Mouse (Mus musculus): ENCODE results near the gene Aebp1. TPM values are rescaled to one million over a fixed set of nuclear protein-coding genes. Genes with fewer than 3 reads are reported as not detected.

Aebp1 gene
- polyA plus RNA-seq, 1 experiment, result 18.7 TPM

DNA sequence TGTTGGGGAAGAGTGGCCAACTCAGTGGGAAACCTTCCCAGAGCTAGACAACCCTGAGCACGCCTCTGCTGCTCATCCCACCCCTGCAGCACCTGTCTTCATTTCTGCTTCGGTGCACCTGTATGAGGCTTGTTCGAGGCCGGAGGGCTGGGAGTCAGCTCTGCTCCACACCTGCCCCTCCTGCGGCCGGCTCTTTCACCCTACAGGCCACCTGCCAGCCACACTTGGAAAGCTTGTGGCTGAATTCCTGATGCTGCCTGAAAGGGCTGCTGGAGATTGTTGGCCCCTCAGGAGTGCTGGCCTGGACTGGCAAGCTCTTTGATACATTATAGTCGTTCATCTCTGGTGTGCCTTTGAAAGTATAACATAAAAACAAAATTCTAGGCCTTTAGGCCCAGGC lies 21.4 kb upstream of the Aebp1 start:
- DNase-seq (ENCODE audit: low read depth), result no peak
- TF ChIP-seq POLR2A (IDR thresholded peaks at IDR 0.05; ENCODE audit: borderline replicate concordance, extremely low read depth, insufficient read depth, insufficient read length, poor library complexity, severe bottlenecking) (no peak), CTCF (IDR thresholded peaks at IDR 0.05; ENCODE audit: borderline replicate concordance, extremely low read depth, insufficient read depth, insufficient read length) (no peak)

DNA sequence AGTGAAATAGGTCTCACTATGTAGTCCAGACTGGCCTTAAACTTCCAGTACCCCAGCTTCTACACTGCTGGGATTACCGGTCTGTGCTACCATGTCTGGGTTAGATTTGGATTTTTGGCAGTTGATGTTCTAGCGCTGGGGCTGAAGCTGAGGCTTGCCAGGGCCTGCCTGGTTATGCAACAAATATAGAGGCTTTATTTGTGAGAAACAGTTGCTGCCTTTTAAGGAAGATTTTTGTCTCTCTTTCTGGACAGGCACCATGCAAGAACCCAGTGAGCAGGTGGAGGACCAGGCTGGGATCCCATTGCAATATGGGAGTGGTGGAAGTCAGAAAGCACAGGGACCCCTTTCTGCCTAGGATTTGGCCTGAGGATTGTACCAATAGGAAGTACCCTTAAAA lies 20.0 kb upstream of the Aebp1 start:
- no peak for DNase-seq (ENCODE audit: low read depth)
- no peak for TF ChIP-seq CTCF (IDR thresholded peaks at IDR 0.05; ENCODE audit: borderline replicate concordance, extremely low read depth, insufficient read depth, insufficient read length)
- no peak for TF ChIP-seq POLR2A (IDR thresholded peaks at IDR 0.05; ENCODE audit: borderline replicate concordance, extremely low read depth, insufficient read depth, insufficient read length, poor library complexity, severe bottlenecking)

DNA sequence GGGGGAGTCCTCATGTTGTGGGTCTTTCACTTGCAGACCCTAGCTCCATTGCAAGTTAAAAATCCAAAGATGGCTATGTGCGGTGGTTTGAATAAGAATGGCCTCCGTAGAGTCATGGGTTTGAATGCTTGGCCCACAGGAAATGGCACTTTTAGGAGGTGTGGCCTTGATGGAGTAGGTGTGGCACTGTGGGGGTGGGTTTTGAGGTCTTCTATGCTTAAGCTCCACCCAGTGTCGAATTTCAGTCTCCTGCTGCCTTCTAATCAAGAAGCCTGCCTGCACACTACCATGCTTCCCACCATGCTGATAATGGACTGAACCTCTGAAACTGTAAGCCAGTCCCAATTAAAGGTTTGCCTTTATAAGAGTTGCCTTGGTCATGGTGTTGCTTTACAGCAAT lies 18.6 kb upstream of the Aebp1 start:
- no peak for DNase-seq (ENCODE audit: low read depth)
- no peak for TF ChIP-seq POLR2A (IDR thresholded peaks at IDR 0.05; ENCODE audit: borderline replicate concordance, extremely low read depth, insufficient read depth, insufficient read length, poor library complexity, severe bottlenecking)

DNA sequence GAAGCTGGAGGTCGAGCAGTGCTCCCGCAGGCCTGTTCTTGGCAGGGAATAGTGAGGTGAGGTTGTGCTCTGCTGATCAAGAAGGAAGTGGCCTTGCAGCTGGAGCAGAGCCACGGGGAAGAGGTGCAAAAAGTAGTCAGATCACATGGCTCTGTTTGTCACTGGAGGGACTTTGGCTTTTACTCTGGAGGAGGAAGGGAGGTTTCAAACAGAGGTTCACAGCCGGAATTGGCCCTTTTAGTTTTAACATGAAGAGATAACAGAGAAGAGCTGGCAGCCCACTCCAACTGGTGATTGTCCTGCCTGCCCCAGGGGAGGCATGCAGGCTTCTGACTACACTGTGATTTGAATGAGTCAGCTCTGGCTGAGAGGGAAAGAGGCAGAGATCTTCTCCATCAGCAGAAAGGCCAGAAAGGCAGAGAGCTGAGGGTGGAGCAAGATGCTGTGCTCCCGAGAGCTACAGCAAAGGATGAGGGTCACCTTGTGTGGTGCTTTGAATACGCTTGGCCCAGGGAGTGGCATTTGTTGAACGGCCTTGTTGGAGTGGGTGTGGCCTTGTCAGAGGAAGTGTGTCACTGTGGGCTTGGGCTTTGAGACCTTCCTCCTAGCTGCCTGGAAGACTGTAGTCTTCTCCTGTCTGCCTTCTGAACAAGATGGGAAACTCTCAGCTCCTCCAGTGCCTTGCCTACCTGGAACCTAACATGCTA lies 15.0 kb upstream of the Aebp1 start:
- no peak for TF ChIP-seq CTCF (IDR thresholded peaks at IDR 0.05; ENCODE audit: borderline replicate concordance, extremely low read depth, insufficient read depth, insufficient read length)
- no peak for DNase-seq (ENCODE audit: low read depth)

DNA sequence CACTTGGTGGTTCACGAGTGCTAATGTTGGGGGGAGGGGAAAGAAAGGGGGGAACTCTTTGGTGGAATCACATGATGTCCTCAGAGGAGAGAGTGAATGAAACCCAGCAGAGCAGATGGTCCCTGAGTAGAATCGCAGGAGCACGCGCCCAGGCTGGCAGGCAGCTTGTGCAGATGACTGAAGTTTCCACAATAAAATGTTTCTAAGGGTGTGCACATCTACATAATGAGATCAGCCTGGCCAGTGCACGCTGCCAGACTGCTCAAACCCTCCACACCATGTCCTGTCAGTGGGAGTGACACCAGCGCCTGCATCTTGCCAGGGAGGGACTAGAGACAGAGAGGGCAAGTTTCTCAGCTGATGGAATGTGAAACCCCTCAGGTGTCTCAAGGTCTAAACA lies 13.0 kb upstream of the Aebp1 start:
- TF ChIP-seq POLR2A (IDR thresholded peaks at IDR 0.05; ENCODE audit: borderline replicate concordance, extremely low read depth, insufficient read depth, insufficient read length, poor library complexity, severe bottlenecking) (no peak), CTCF (IDR thresholded peaks at IDR 0.05; ENCODE audit: borderline replicate concordance, extremely low read depth, insufficient read depth, insufficient read length) (no peak)
- DNase-seq (ENCODE audit: low read depth), result peak; percentile 93

DNA sequence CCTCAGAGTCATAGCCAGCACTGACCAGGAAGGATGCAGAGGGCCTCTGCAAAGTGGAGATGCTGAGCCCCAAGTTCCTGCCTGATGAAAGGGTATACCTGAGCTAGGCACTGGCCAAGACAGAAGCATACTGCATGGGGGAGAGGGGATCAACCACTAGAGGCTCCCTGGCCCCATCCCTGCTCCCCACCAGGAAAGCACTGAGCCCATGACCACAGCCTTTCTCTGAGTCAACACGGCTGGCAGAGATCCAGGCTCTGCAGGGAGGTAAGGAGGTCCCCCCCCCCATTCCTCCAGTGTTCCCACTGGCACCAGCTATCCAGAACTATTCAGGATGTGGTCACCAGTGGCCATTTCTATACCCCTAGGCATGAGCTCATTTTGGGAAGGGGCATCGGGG lies 12.4 kb upstream of the Aebp1 start:
- peak; percentile 38 for DNase-seq (ENCODE audit: low read depth)
- no peak for TF ChIP-seq POLR2A (IDR thresholded peaks at IDR 0.05; ENCODE audit: borderline replicate concordance, extremely low read depth, insufficient read depth, insufficient read length, poor library complexity, severe bottlenecking)
- TF ChIP-seq CTCF (IDR thresholded peaks at IDR 0.05; ENCODE audit: borderline replicate concordance, extremely low read depth, insufficient read depth, insufficient read length), result no peak

DNA sequence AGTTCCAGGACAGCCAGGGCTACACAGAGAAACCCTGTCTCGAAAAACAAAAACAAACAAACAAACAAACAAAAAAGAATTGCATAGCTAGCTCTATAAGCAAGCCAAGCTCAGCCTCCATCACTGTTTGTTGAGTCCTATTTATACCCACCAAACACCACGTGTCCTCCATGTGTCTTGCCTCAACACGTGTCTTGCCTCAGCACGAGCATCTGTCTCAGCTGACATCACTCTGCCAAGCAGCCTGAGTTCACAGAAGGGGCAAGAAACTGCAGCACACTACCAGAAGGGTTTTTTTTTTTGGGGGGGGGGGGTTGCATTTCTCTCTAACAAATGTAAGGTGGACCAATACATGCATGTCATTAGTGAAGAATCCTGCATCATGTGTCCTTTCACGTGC lies 11.3 kb upstream of the Aebp1 start:
- no peak for TF ChIP-seq CTCF (IDR thresholded peaks at IDR 0.05; ENCODE audit: borderline replicate concordance, extremely low read depth, insufficient read depth, insufficient read length)
- no peak for TF ChIP-seq POLR2A (IDR thresholded peaks at IDR 0.05; ENCODE audit: borderline replicate concordance, extremely low read depth, insufficient read depth, insufficient read length, poor library complexity, severe bottlenecking)
- DNase-seq (ENCODE audit: low read depth), result peak; percentile 31

DNA sequence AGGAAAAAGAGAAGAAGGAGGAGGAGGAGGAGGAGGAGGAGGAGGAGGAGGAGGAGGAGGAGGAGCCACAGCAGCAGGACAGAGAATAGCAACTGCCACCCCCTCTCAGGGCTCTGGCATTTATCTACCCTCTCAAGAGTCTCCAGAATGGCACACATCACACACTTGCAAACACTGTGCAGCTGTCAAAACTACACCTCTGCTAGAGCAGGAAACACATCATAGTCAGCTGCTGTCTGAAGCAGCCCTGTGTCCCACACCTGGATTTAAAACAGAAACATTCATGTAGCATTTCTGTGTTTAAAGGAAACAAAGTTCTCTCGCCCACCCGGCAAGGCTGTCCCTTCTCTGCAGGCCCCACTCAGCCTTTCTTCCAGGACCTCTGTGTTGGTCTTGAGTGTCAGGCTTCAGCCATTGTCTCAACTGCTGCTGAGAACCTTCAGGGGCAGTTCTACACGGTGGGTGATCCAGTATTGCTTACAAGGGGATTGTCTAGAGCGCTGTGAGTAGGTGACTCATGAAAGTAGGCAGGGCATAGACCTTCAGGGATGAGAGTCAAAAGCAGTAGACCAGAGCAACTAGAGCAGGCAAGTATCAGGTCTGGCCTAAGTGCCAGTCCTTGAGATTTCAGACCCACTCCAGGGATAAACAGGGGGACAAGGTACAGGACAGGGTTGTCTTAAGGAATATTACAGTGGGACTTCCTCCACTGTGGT lies 10.6 kb upstream of the Aebp1 start:
- no peak for DNase-seq (ENCODE audit: low read depth)
- no peak for TF ChIP-seq CTCF (IDR thresholded peaks at IDR 0.05; ENCODE audit: borderline replicate concordance, extremely low read depth, insufficient read depth, insufficient read length)
- no peak for TF ChIP-seq POLR2A (IDR thresholded peaks at IDR 0.05; ENCODE audit: borderline replicate concordance, extremely low read depth, insufficient read depth, insufficient read length, poor library complexity, severe bottlenecking)

DNA sequence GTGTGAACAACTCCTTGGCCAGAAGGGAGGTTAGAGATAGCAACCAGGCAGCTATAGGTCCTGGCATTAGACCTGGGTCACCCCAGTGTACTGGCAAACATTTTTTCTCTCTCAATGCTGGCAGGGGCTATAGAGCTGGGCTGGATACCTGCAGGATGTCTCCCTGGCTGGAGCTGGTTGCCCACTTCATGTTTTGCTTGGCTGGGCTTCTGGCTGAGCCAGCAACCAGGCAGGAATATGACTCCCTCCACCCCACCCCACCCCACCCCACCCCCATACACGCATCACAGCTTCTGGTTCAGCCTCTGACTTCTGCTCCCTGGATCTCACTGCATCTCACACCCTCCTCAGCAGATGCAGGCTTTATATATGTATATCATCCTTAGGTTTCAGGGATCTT lies 9.4 kb upstream of the Aebp1 start:
- DNase-seq (ENCODE audit: low read depth), result no peak
- TF ChIP-seq POLR2A (IDR thresholded peaks at IDR 0.05; ENCODE audit: borderline replicate concordance, extremely low read depth, insufficient read depth, insufficient read length, poor library complexity, severe bottlenecking), result no peak
- TF ChIP-seq CTCF (IDR thresholded peaks at IDR 0.05; ENCODE audit: borderline replicate concordance, extremely low read depth, insufficient read depth, insufficient read length), result no peak

DNA sequence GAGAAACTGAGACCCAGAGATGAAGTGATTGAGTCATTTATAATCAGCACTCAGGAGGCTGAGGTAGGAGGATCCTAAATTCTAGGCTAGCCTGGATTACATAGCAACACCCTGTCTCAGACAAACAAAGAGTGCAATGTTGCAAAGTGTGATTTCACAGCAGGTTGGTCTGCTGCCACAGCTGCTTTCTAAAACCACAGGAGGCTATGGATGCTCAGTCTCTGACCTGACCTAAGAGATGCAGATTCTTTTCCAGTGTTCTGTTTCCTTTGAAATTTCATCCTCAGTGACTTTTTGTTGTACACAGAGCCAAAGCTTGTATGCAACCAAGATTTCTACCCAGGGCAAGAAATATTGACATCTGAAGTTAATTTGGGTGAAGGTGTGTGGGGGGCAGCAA lies 6.3 kb upstream of the Aebp1 start:
- TF ChIP-seq CTCF (IDR thresholded peaks at IDR 0.05; ENCODE audit: borderline replicate concordance, extremely low read depth, insufficient read depth, insufficient read length) (no peak), POLR2A (IDR thresholded peaks at IDR 0.05; ENCODE audit: borderline replicate concordance, extremely low read depth, insufficient read depth, insufficient read length, poor library complexity, severe bottlenecking) (no peak)
- peak; percentile 31 for DNase-seq (ENCODE audit: low read depth)

DNA sequence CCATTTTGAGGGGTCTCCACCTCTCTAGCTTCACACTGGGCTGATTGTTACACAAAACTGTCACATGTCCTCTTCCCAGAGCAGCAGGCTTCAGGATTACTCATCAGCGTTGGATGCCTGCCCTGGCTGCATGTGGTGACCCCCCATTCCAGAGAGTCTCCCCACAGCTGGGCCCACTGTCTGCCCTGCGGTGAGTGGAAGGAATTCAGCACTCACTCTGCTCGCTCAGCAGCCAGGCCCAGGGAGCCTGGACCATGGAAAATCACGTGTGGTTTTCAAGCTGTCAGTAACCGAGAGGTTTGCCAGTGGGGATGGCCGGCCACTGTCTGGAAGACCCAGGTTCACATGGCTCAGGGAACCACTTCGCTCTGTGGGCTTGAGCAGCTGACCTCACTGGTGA lies 5.8 kb upstream of the Aebp1 start:
- peak; percentile 54 for DNase-seq (ENCODE audit: low read depth)
- TF ChIP-seq POLR2A (IDR thresholded peaks at IDR 0.05; ENCODE audit: borderline replicate concordance, extremely low read depth, insufficient read depth, insufficient read length, poor library complexity, severe bottlenecking) (no peak), CTCF (IDR thresholded peaks at IDR 0.05; ENCODE audit: borderline replicate concordance, extremely low read depth, insufficient read depth, insufficient read length) (no peak)

DNA sequence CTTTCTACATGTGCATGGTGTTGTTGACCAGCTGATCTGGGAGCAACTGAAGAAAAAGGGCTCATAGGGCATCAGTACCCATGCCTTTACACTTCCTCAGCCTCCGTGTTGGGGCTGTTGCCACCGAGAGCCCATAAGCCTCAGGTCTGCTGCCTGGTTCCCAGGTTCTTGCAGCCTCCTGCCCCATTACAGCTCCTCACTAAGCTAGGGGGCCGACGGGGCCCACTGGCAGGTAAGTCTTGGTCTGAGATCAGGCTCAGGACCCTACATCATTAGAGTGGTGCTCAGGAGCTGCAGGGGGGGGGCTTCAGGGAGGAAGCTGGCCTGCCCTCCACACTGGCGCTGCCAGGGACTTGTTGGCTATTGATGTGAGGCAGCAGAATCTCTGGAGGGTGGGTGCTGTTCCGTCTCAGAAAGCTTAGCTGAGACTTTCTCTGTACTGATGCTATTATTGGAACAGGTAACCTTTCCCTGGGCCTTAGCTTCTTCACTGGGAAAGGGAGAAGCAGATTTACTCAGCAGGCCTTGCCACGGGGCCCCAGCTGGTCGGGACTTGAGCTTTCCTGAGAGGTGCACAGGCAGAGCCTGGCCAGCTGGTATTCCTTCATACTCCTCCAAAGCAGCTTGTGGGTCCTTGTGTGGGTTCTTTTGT lies 5.1 kb upstream of the Aebp1 start:
- no peak for DNase-seq (ENCODE audit: low read depth)
- no peak for TF ChIP-seq CTCF (IDR thresholded peaks at IDR 0.05; ENCODE audit: borderline replicate concordance, extremely low read depth, insufficient read depth, insufficient read length)
- no peak for TF ChIP-seq POLR2A (IDR thresholded peaks at IDR 0.05; ENCODE audit: borderline replicate concordance, extremely low read depth, insufficient read depth, insufficient read length, poor library complexity, severe bottlenecking)
